Mouse (Mus musculus): ENCODE measurements around the gene Vars2. TPM values are rescaled to one million over a fixed set of nuclear protein-coding genes. Genes with fewer than 3 reads are reported as not detected.

Vars2 gene
- total RNA-seq, 2 experiments from 2014 or later = 41.8 to 43.4 TPM

GRCm38 (mm10) chr17:35626537-35626936 lies 40.9 kb downstream of the Vars2 start, which contains the start of gene Gm9573:
TSS of gene Gm9573 (minus strand) at chr17:35626637.
- DNase-seq = no peak

GRCm38 (mm10) chr17:35617127-35617526 lies 50.3 kb downstream of the Vars2 start:
- no peak for DNase-seq

Other genes starting within 250 kb of the Vars2 start
- not detected for gene H2-Q6, start 242.7 kb downstream of the Vars2 start, total RNA-seq (2021)
- gene H2-Q7, start 228.4 kb downstream of the Vars2 start, total RNA-seq (2021) = under 1 TPM; 0.65 to 0.88 TPM
- under 1 TPM in 1 of 2 experiments, not detected in 1; 0.15 TPM for gene H2-Q10, start 197.5 kb downstream of the Vars2 start, total RNA-seq (2021)
- under 1 TPM in 1 of 2 experiments, not detected in 1; 0.32 TPM for gene Pou5f1, start 161.6 kb downstream of the Vars2 start, total RNA-seq (2021)
- 1 to 10 TPM; 4.3 to 5.8 TPM for gene Tcf19, start 150.8 kb downstream of the Vars2 start, total RNA-seq (2021)
- gene Cchcr1, start 150.5 kb downstream of the Vars2 start, total RNA-seq (2021) = 10 to 100 TPM in 1 of 2 experiments, 1 to 10 TPM in 1; 9.3 to 10.0 TPM
- gene Psors1c2, start 134.4 kb downstream of the Vars2 start, total RNA-seq (2021) = under 1 TPM; 0.42 to 0.63 TPM
- gene Cdsn, start 115.5 kb downstream of the Vars2 start, total RNA-seq (2021) = under 1 TPM in 1 of 2 experiments, not detected in 1; 0.40 TPM
- gene 2300002M23Rik, start 100.1 kb downstream of the Vars2 start, total RNA-seq (2021) = not detected
- gene Sfta2, start 66.0 kb downstream of the Vars2 start, total RNA-seq (2021) = not detected
- gene Gm9573, start 41.0 kb downstream of the Vars2 start, total RNA-seq (2021) = not detected
- gene Mucl3, start 23.9 kb downstream of the Vars2 start, total RNA-seq (2021) = not detected
- gene Gtf2h4, start 6.1 kb upstream of the Vars2 start, total RNA-seq (2021) = 10 to 100 TPM; 31.1 to 32.1 TPM
- 10 to 100 TPM; 62.7 to 63.9 TPM for gene Ddr1, start 37.0 kb upstream of the Vars2 start, total RNA-seq (2021)
- gene Ier3, start 154.1 kb upstream of the Vars2 start, total RNA-seq (2021) = 1 to 10 TPM; 4.2 to 6.5 TPM
- 100 to 1,000 TPM; 124 to 132 TPM for gene Flot1, start 155.6 kb upstream of the Vars2 start, total RNA-seq (2021)
- gene Tubb5, start 170.7 kb upstream of the Vars2 start, total RNA-seq (2021) = 100 to 1,000 TPM; 360 to 381 TPM
- gene Mdc1, start 173.9 kb upstream of the Vars2 start, total RNA-seq (2021) = 10 to 100 TPM; 13.1 to 19.5 TPM
- gene Nrm, start 193.7 kb upstream of the Vars2 start, total RNA-seq (2021) = 1 to 10 TPM; 1.5 to 2.2 TPM
- gene Ppp1r18, start 198.0 kb upstream of the Vars2 start, total RNA-seq (2021) = 1 to 10 TPM; 7.4 to 9.5 TPM
- gene Dhx16, start 212.2 kb upstream of the Vars2 start, total RNA-seq (2021) = 10 to 100 TPM; 32.0 to 37.4 TPM
- gene 2310061I04Rik, start 229.8 kb upstream of the Vars2 start, total RNA-seq (2021) = 10 to 100 TPM; 56.3 to 57.9 TPM
- gene Atat1, start 242.5 kb upstream of the Vars2 start, total RNA-seq (2021) = 10 to 100 TPM; 60.6 to 61.7 TPM
- 10 to 100 TPM; 37.0 to 39.3 TPM for gene Mrps18b, start 248.8 kb upstream of the Vars2 start, total RNA-seq (2021)
- gene Ppp1r10, start 248.8 kb upstream of the Vars2 start, total RNA-seq (2021) = 10 to 100 TPM; 78.6 to 82.8 TPM

Data from layer of hippocampus, postnatal 36 days (tissue).